Mouse (Mus musculus): ENCODE results near the gene Hacd3. TPM values are rescaled to one million over a fixed set of nuclear protein-coding genes. Genes with fewer than 3 reads are reported as not detected.
A peak's percentile ranks its signal among the peaks of the same experiment; 100 is the strongest.

Hacd3 gene
- polyA plus RNA-seq, 1 experiment = 117 TPM

DNA sequence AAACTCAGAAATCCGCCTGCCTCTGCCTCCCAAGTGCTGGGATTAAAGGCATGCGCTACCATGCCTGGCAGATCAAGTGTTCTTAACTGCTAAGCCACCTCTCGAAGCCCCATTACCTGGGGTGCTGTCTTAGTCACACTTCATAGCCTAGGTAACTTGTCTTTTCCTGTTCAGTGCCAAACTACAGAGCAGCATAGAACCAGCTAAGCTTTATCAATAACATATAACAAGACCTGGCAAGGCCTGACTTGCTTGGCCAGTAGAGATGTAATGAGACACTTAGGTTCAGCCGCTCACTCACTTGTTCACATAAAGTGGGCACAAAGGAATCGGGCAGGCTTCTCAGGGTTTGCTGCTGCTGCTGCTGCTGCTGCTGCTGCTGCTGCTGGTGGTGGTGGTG, 6.8 kb upstream of the Hacd3 start:
- TF ChIP-seq POLR2A (IDR thresholded peaks at IDR 0.05; ENCODE audit: borderline replicate concordance, extremely low read depth, insufficient read depth, insufficient read length, poor library complexity, severe bottlenecking) = no peak
- TF ChIP-seq CTCF (IDR thresholded peaks at IDR 0.05; ENCODE audit: borderline replicate concordance, extremely low read depth, insufficient read depth, insufficient read length) = no peak

DNA sequence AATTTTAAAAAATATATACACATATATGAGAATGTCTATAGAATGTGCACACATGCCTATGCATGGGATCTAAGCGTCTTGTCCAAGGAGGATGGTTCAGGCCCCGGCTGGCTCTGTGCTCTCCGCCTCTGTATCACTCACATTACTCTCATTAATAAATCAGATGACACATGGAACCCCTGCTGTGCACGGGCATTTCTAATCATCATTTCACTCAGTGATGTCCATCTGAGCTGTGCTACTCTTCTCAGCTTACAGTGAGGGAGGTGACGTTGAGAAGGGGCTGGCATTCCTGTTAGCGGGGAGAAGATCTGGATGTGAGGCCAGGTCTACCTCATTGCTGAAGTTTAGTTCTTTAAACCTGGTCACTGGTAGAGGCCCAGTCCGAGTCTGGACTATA, 5.7 kb upstream of the Hacd3 start:
- no peak for DNase-seq (ENCODE audit: low read depth)
- no peak for TF ChIP-seq CTCF (IDR thresholded peaks at IDR 0.05; ENCODE audit: borderline replicate concordance, extremely low read depth, insufficient read depth, insufficient read length)
- no peak for TF ChIP-seq POLR2A (IDR thresholded peaks at IDR 0.05; ENCODE audit: borderline replicate concordance, extremely low read depth, insufficient read depth, insufficient read length, poor library complexity, severe bottlenecking)

More for the DNA sequence above, 6.8 kb upstream of the Hacd3 start:
- no peak for DNase-seq (ENCODE audit: low read depth)

DNA sequence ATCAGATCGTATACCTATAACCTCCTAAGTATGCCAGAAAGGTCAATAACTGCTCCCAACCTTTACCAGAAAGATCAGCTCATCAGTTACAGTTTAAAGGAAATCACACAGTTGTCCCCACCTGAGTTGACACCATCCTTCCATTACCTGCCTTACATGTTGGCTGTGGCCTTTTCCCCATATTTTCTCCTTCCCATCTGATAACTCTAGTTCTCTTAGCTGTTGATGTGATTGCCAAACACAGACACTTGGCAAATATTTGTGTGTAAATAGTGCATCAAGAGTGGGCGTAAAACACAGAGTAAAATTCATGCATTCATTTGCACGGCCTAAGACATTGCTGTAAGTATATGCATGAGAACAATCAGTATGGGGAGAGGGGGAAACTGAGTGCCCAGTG, 2.0 kb upstream of the Hacd3 start:
- no peak for TF ChIP-seq POLR2A (IDR thresholded peaks at IDR 0.05; ENCODE audit: borderline replicate concordance, extremely low read depth, insufficient read depth, insufficient read length, poor library complexity, severe bottlenecking)
- TF ChIP-seq CTCF (IDR thresholded peaks at IDR 0.05; ENCODE audit: borderline replicate concordance, extremely low read depth, insufficient read depth, insufficient read length) = no peak
- DNase-seq (ENCODE audit: low read depth) = no peak

DNA sequence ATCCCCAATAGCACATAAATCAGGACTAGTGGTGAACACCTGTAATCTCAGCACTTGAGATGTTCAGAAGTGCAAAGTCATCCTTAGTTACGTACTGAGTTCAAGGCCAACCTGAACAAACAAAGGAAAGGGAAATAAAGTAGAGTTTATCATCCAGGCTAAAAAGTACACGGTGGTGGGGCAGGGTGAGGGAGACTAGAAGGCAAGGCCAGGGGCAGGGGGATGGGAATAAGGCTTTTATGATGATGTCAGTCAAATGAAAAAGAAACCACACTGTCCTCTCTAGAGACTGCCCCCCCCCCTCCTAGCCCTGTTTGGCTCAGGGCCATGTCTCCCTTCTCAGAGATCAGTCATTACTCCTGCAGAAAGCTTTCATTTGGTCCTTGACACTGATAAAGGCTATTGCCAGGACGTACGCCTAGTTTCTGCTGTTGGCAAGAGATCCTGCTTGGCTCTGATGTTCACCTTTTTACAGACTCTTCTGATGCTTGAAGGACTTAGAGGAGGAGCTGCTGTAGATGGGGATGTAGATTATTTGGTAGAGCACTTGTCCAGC, 1.2 kb upstream of the Hacd3 start:
- peak; percentile 7 for DNase-seq (ENCODE audit: low read depth)
- TF ChIP-seq CTCF (IDR thresholded peaks at IDR 0.05; ENCODE audit: borderline replicate concordance, extremely low read depth, insufficient read depth, insufficient read length) (no peak), POLR2A (IDR thresholded peaks at IDR 0.05; ENCODE audit: borderline replicate concordance, extremely low read depth, insufficient read depth, insufficient read length, poor library complexity, severe bottlenecking) (no peak)

DNA sequence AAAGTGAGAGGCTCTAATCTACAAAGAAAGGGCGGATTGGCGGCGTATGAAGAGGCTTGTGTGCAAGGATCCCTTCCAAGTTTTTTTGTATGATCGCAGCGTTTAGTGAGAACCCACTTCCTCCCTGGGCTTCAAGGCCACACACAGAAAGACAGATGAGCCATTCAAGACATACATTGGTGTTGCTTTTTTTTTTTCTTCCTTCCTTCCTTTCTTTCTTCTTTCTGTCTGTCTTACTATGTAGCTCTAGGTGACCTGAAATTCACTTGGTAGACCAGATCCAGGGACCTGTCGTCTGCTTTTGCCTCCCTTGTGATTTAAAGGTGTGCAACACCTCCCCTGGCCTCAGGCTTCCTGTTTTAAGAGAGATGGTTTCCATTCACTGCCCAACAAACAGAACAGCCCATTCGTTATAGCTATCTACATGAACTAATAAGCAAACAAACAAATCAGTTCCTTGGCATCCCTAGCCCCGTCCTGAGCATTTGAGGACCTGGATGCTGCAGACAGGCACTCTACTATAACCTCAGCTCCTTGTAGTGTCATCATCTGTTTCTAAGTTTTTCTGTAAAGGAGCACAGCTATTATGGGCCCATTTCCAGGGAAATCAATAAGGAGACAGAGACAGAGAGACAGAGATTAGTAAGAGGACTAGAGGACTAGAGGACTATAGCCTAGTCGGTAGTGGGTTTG, 540 bp upstream of the Hacd3 start:
- no peak for TF ChIP-seq POLR2A (IDR thresholded peaks at IDR 0.05; ENCODE audit: borderline replicate concordance, extremely low read depth, insufficient read depth, insufficient read length, poor library complexity, severe bottlenecking)
- TF ChIP-seq CTCF (IDR thresholded peaks at IDR 0.05; ENCODE audit: borderline replicate concordance, extremely low read depth, insufficient read depth, insufficient read length) = no peak
- no peak for DNase-seq (ENCODE audit: low read depth)

DNA sequence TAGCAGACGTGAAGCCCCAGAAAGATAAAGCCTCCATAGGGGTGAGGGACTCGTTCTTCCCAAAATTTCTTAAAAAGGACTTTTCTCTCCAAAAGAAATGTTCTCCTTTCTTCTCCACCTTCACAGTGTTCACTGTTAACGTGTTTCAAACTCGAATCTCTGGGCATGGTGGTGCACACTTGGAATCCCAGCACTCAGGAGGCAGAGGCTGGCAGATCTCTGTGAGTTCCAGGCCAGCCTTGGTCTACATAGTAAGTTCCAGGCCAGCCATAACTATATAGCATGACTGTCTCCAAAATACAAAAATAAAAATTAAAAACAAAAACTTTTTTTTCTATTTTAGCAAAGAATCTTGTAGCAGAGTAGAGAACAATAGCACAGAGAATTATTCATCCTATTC, 1.4 kb downstream of the Hacd3 start:
- TF ChIP-seq POLR2A (IDR thresholded peaks at IDR 0.05; ENCODE audit: borderline replicate concordance, extremely low read depth, insufficient read depth, insufficient read length, poor library complexity, severe bottlenecking) (no peak), CTCF (IDR thresholded peaks at IDR 0.05; ENCODE audit: borderline replicate concordance, extremely low read depth, insufficient read depth, insufficient read length) (no peak)

DNA sequence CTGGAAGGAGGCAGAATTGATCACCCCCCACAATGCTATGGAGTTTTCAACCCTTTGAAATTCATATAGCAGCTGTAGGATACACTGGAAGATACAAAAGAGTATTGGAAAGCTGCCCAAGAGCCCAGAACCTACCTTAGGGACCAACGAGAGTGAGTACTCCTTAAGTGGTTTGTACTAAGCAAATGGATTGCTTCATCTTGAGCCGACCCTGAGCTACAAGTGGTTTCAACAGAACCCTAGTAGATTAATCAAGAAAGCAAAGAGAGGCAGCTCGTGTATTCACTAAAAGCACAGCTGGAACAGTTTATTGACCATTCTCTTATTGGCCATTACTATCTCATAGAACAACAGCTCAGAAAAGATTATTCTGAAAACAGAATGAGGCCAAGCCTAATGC, 2.3 kb downstream of the Hacd3 start:
- TF ChIP-seq POLR2A (IDR thresholded peaks at IDR 0.05; ENCODE audit: borderline replicate concordance, extremely low read depth, insufficient read depth, insufficient read length, poor library complexity, severe bottlenecking) (no peak), CTCF (IDR thresholded peaks at IDR 0.05; ENCODE audit: borderline replicate concordance, extremely low read depth, insufficient read depth, insufficient read length) (no peak)
- DNase-seq (ENCODE audit: low read depth) = no peak

More for the DNA sequence above, 1.4 kb downstream of the Hacd3 start:
- no peak for DNase-seq (ENCODE audit: low read depth)

DNA sequence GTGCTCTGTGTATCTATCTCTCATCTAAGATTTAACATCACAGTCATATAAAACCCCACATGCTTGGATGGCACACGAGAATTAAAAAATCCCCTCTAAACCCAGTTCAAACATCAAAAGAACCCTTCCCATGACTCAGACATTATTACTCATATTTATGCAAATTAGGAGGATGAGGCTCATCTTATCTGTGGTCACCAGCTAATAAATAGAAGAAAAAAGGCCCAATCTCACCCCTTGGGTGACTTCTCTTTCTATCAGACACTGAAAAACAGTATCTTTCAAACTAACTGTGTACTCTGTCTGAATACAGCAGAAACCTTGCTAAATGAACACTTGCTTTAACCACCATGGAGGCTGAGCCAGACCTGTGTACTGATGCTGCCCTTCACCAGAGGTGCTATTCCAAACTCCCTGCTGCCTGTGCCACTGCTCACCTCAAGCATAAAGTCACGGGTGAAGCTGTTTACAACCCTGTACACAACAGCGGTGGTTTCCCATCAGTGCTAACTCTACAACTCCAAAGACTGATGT, 2.8 kb downstream of the Hacd3 start:
- TF ChIP-seq POLR2A (IDR thresholded peaks at IDR 0.05; ENCODE audit: borderline replicate concordance, extremely low read depth, insufficient read depth, insufficient read length, poor library complexity, severe bottlenecking) (no peak), CTCF (IDR thresholded peaks at IDR 0.05; ENCODE audit: borderline replicate concordance, extremely low read depth, insufficient read depth, insufficient read length) (no peak)
- DNase-seq (ENCODE audit: low read depth) = no peak

DNA sequence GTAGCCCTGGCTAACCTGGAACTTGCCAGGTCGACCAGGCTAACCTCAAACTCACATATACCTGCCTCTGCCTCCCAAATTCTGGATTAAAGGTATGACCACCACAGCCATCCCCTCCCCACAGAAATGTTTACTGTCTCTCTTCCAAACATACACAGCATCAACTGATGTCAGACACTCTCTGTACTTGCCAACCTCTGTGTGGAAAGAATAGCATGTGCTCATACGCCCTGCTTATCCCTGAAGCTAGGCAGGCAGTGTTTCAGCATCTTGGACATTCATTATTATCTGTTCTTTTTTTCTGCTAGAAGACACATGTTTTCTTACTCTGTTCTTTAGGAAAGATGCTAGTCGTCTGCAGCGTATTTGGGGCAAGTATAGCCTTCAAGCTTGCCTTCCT, 3.6 kb downstream of the Hacd3 start:
- TF ChIP-seq POLR2A (IDR thresholded peaks at IDR 0.05; ENCODE audit: borderline replicate concordance, extremely low read depth, insufficient read depth, insufficient read length, poor library complexity, severe bottlenecking) (no peak), CTCF (IDR thresholded peaks at IDR 0.05; ENCODE audit: borderline replicate concordance, extremely low read depth, insufficient read depth, insufficient read length) (no peak)
- DNase-seq (ENCODE audit: low read depth) = no peak

DNA sequence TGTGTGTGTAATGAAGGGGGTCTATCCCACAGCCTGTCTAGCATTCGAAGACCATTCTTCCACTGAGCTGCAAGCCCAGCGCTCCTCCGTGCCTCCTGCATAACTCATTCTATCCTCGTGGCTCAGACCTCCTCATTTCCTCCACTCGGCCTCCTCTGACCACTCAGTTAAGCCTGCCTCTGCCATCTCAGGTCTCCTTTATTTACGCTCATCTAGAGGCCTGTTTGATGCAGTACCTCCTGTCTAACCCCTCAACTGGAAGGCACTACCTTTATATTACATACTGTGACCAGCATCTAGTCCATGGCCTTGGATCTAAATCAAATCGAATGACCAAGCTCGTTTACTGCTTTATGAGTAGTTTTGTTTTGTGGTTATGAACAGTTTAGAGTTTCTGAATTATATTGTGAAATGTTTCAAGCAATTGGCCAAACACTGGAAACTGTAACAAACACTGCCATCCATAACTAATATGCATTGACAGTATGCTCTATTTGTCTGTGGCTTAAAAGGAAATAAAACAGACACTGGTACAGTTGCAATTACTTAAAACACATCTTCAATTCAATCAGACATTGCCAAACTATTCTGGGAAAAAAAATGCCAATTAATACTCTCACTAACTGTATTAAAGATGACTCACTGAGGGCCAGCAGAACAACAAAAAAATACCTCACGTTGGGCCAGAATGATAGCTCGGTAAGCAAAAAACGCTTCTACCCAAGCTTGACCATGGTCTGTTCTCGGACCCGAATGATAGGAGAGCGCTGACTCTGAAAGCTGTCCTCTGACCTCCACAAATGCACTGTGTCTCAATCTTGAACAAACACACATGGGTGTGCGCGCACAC, 4.3 kb downstream of the Hacd3 start:
- no peak for DNase-seq (ENCODE audit: low read depth)
- TF ChIP-seq POLR2A (IDR thresholded peaks at IDR 0.05; ENCODE audit: borderline replicate concordance, extremely low read depth, insufficient read depth, insufficient read length, poor library complexity, severe bottlenecking) (no peak), CTCF (IDR thresholded peaks at IDR 0.05; ENCODE audit: borderline replicate concordance, extremely low read depth, insufficient read depth, insufficient read length) (no peak)

DNA sequence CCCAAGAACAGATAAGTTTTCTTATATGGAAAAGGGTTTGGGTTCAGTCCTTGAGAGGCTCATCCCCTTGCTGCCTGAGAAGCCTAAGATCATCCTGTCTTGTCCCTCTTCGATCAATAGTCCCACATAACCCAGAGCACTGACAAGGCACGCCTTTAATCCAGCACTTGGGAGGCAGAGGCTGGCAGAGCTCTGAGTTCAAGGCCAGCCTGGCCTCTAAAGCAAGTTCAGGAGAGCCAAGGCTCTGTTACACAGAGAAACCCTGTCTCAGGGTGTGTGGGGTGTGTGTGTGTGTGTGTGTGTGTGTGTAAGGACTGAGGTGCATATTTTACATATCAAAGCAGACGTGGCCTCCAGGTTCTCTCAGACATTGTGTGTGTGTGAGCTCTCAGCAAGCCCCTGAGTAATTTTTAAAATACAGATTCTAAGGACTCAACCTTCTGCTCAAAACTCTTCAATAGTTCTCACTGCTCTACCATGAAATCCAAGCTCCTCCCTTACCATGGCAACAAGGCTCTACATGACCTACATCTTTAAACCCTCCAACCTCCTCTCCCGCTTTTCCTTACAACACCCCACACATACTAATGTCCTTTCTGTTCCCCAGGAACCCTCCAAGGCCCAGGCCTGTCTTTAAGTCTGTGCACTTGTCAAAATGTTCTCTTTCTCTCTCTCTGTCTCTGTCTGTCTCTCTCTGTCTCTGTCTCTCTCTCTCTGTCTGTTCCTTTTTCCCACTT, 5.1 kb downstream of the Hacd3 start:
- DNase-seq (ENCODE audit: low read depth) = peak; percentile 68
- TF ChIP-seq CTCF (IDR thresholded peaks at IDR 0.05; ENCODE audit: borderline replicate concordance, extremely low read depth, insufficient read depth, insufficient read length) (no peak), POLR2A (IDR thresholded peaks at IDR 0.05; ENCODE audit: borderline replicate concordance, extremely low read depth, insufficient read depth, insufficient read length, poor library complexity, severe bottlenecking) (no peak)

All from brain, embryonic 14.5 days (tissue).